Mouse (Mus musculus): Measurements from ENCODE around the gene Arfgap3. TPM values are rescaled to one million over a fixed set of nuclear protein-coding genes. Genes with fewer than 3 reads are reported as not detected.
A peak's percentile ranks its signal among the peaks of the same experiment; 100 is the strongest.

Arfgap3 gene
- total and polyA plus RNA-seq, 3 experiments: 8.2 to 12.4 TPM; not detected in 1

- no peaks in the 10 kb centered on the region; a peak in 1 of 4 replicates for H3K4me1 ChIP-seq (ENCODE audit: control insufficient read depth in 1 of 2, insufficient read depth in 2 of 2, low read length in 2 of 2)
- H3K9me3 ChIP-seq (replicated peaks; ENCODE audit: insufficient read depth, low read length): no peaks in the 10 kb centered on the region
- H3K79me2 ChIP-seq (ENCODE audit: control insufficient read depth, insufficient read depth, low read length, poor library complexity): no peaks in the 10 kb centered on the region
- H3K36me3 ChIP-seq (ENCODE audit: control insufficient read depth in 1 of 2, insufficient read depth in 2 of 2, low read length in 2 of 2): no peaks in the 10 kb centered on the region; a peak in 1 of 4 replicates
- H3K4me3 ChIP-seq (ENCODE audit: control insufficient read depth in 1 of 2, insufficient read depth in 1 of 2, low read depth in 2 of 2, low read length in 2 of 2): no peak overlapping the region
- H3K27me3 ChIP-seq (ENCODE audit: control insufficient read depth in 1 of 2, insufficient read depth in 2 of 2, low read length in 2 of 2): no peaks in the 10 kb centered on the region
- H3K27ac ChIP-seq (ENCODE audit: control insufficient read depth, low read depth, low read length): no peak overlapping the region
- TF ChIP-seq SMC3 (IDR thresholded peaks at IDR 0.05; ENCODE audit: low read depth, low read length) (peak; percentile 41), CTCF (IDR thresholded peaks at IDR 0.05 in 2 of 3, conservative IDR thresholded peaks at IDR 0.05 in 1 of 3; ENCODE audit: control insufficient read depth in 1 of 3, insufficient read depth in 1 of 3, low read depth in 2 of 3, low read length in 3 of 3, poor library complexity in 1 of 3, severe bottlenecking in 1 of 3) (peak in 2 of 3 experiments; percentile 6 to 54; a peak in 2 of 6 replicates), ZC3H11A (IDR thresholded peaks at IDR 0.05; ENCODE audit: low read depth, low read length) (no peak), TCF12 (IDR thresholded peaks at IDR 0.05; ENCODE audit: low read depth, low read length) (no peak), RAD21 (IDR thresholded peaks at IDR 0.05; ENCODE audit: low read depth, low read length) (peak; percentile 16; the same call in 1 of the 2 replicates)
- no peak overlapping the region for H3K9ac ChIP-seq (ENCODE audit: control insufficient read depth, low read depth, low read length, poor library complexity, severe bottlenecking)
- DNase-seq (ENCODE audit: low read depth, low spot score): no peak
Measured at GRCm38 (mm10) chr15:83298810-83299209, 51.2 kb downstream of the Arfgap3 start.

GRCm38 (mm10) chr15:83298313-83298712 is 51.7 kb downstream of the Arfgap3 start:
- H3K79me2 ChIP-seq (ENCODE audit: control insufficient read depth, insufficient read depth, low read length, poor library complexity): no peaks in the 10 kb centered on the region
- no peak overlapping the region for H3K27ac ChIP-seq (ENCODE audit: control insufficient read depth, low read depth, low read length)
- H3K9ac ChIP-seq (ENCODE audit: control insufficient read depth, low read depth, low read length, poor library complexity, severe bottlenecking): no peak overlapping the region
- no peak overlapping the region for H3K4me3 ChIP-seq (ENCODE audit: control insufficient read depth in 1 of 2, insufficient read depth in 1 of 2, low read depth in 2 of 2, low read length in 2 of 2)
- H3K27me3 ChIP-seq (ENCODE audit: control insufficient read depth in 1 of 2, insufficient read depth in 2 of 2, low read length in 2 of 2): no peaks in the 10 kb centered on the region
- no peaks in the 10 kb centered on the region for H3K9me3 ChIP-seq (replicated peaks; ENCODE audit: insufficient read depth, low read length)
- peaks cover 0 to 4% of the 10 kb centered on the region in 2 experiments; a peak in 2 of 4 replicates for H3K4me1 ChIP-seq (ENCODE audit: control insufficient read depth in 1 of 2, insufficient read depth in 2 of 2, low read length in 2 of 2)
- TF ChIP-seq MAX (IDR thresholded peaks at IDR 0.05; ENCODE audit: low read length): no peak
- TF ChIP-seq GATA1 (IDR thresholded peaks at IDR 0.05; ENCODE audit: low read depth, low read length): no peak
- TF ChIP-seq KAT2A (conservative IDR thresholded peaks at IDR 0.05; ENCODE audit: low read depth, low read length): no peak
- TF ChIP-seq ZC3H11A (IDR thresholded peaks at IDR 0.05; ENCODE audit: low read depth, low read length): peak; percentile 59
- no peak for TF ChIP-seq MAZ (IDR thresholded peaks at IDR 0.05; ENCODE audit: low read depth, low read length)
- TF ChIP-seq TAL1 (IDR thresholded peaks at IDR 0.05; ENCODE audit: low read length): no peak
- no peak for TF ChIP-seq POLR2AphosphoS5 (IDR thresholded peaks at IDR 0.05; ENCODE audit: borderline replicate concordance, low read depth, low read length)
- TF ChIP-seq ZKSCAN1 (IDR thresholded peaks at IDR 0.05; ENCODE audit: low read depth, low read length): no peak
- no peak for TF ChIP-seq JUND (IDR thresholded peaks at IDR 0.05; ENCODE audit: low read depth, low read length)
- TF ChIP-seq POLR2A (IDR thresholded peaks at IDR 0.05; ENCODE audit: control insufficient read depth in 1 of 2, insufficient read depth in 1 of 2, low read depth in 1 of 2, low read length in 2 of 2, poor library complexity in 1 of 2): no peak
- TF ChIP-seq USF1 (IDR thresholded peaks at IDR 0.05; ENCODE audit: low read depth, low read length): no peak
- TF ChIP-seq CTCF (IDR thresholded peaks at IDR 0.05 in 2 of 3, conservative IDR thresholded peaks at IDR 0.05 in 1 of 3; ENCODE audit: control insufficient read depth in 1 of 3, insufficient read depth in 1 of 3, low read depth in 2 of 3, low read length in 3 of 3, poor library complexity in 1 of 3, severe bottlenecking in 1 of 3): peak; percentile 47 to 61 (median 51)
- no peak for TF ChIP-seq MYC (IDR thresholded peaks at IDR 0.05; ENCODE audit: low read depth, low read length)
- no peak for TF ChIP-seq MXI1 (IDR thresholded peaks at IDR 0.05; ENCODE audit: low read depth, low read length)
- no peak for TF ChIP-seq MAFK (IDR thresholded peaks at IDR 0.05; ENCODE audit: borderline replicate concordance, low read depth, low read length)
- peak; percentile 61 for TF ChIP-seq RAD21 (IDR thresholded peaks at IDR 0.05; ENCODE audit: low read depth, low read length)
- TF ChIP-seq EP300 (IDR thresholded peaks at IDR 0.05; ENCODE audit: low read depth in 1 of 2, low read length in 2 of 2): no peak
- no peak for TF ChIP-seq NELFE (IDR thresholded peaks at IDR 0.05; ENCODE audit: low read depth, low read length)
- TF ChIP-seq NRF1 (IDR thresholded peaks at IDR 0.05; ENCODE audit: insufficient read depth, low read depth, low read length, poor library complexity, severe bottlenecking): no peak
- no peak for TF ChIP-seq UBTF (IDR thresholded peaks at IDR 0.05; ENCODE audit: borderline replicate concordance, insufficient read depth, low read depth, low read length)
- TF ChIP-seq TBP (IDR thresholded peaks at IDR 0.05; ENCODE audit: low read depth, low read length): no peak
- no peak for TF ChIP-seq MYB (IDR thresholded peaks at IDR 0.05; ENCODE audit: low read depth, low read length)
- TF ChIP-seq SMC3 (IDR thresholded peaks at IDR 0.05; ENCODE audit: low read depth, low read length): peak; percentile 74
- no peak for TF ChIP-seq GABPA (IDR thresholded peaks at IDR 0.05; ENCODE audit: low read depth, low read length)
- no peak for TF ChIP-seq ZNF384 (IDR thresholded peaks at IDR 0.05; ENCODE audit: low read depth, low read length)
- TF ChIP-seq TCF12 (IDR thresholded peaks at IDR 0.05; ENCODE audit: low read depth, low read length): no peak
- TF ChIP-seq POLR2AphosphoS2 (IDR thresholded peaks at IDR 0.05; ENCODE audit: low read length): no peak
- no peak for TF ChIP-seq ZMIZ1 (IDR thresholded peaks at IDR 0.05; ENCODE audit: low read depth, low read length)
- DNase-seq (ENCODE audit: low read depth, low spot score): peak; percentile 32
- H3K36me3 ChIP-seq (ENCODE audit: control insufficient read depth in 1 of 2, insufficient read depth in 2 of 2, low read length in 2 of 2): peaks cover 0 to 1% of the 10 kb centered on the region in 2 experiments; a peak in 2 of 4 replicates

Measured in MEL (cell line).